Mouse (Mus musculus): ENCODE measurements at regions not wholly inside any gene's neighbourhood (a gene's known extent, or its start where the extent isn't known, plus 50 kb on each side); places are given as distances from the start of the nearest gene placed in this dataset.

GRCm38 (mm10) chr16:78144146-78144545, 157.1 kb upstream of the Cxadr start:
- TF ChIP-seq CTCF (IDR thresholded peaks at IDR 0.05; ENCODE audit: low read depth) (no peak), EP300 (IDR thresholded peaks at IDR 0.05; ENCODE audit: low read depth) (no peak)

Data from liver, embryonic 14.5 days (tissue).